Mouse (Mus musculus): ENCODE measurements around the gene Efna2. TPM values are rescaled to one million over a fixed set of nuclear protein-coding genes. Genes with fewer than 3 reads are reported as not detected.
A peak's percentile ranks its signal among the peaks of the same experiment; 100 is the strongest.

Gene Efna2
- polyA plus RNA-seq, 1 experiment from 2014 or later, result 10.5 TPM

DNA sequence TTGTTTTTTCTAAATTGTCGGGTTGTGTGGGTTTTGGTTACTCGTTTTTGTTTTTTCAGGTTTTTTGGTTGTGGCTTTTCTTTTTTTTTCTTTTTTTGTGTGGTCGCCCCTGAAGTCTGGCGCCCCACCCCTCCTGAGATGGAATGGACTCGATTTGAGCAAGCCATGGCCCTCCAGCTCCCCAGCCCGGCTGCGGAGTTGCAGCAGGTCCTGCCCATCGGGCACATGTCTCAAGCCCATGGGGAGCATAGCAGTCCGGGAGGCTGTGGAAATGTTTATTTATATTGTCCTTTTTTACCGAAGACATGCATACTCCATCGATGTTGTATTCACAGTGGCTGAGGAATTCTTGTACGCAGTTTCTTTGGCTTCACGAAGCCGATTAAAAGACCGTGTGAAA lies 8.0 kb upstream of the Efna2 start:
- peaks cover 29% of the 10 kb centered on the region for H3K36me3 ChIP-seq (ENCODE audit: insufficient read depth, low read length)
- TF ChIP-seq CTCF (IDR thresholded peaks at IDR 0.05; ENCODE audit: low read depth), result no peak
- WGBS, result 86% methylated on average over 15 of the region's 15 CpGs
- H3K4me1 ChIP-seq (replicated peaks; ENCODE audit: insufficient read depth, low read length), result peaks cover 24% of the 10 kb centered on the region
- H3K9ac ChIP-seq (ENCODE audit: low read depth, low read length), result no peak overlapping the region
- H3K27ac ChIP-seq, result no peak overlapping the region
- no peak overlapping the region for H3K4me2 ChIP-seq (ENCODE audit: low read length)
- no peak for ATAC-seq (replicated peaks; ENCODE audit: low FRiP score, low read depth)
- no peak for DNase-seq (ENCODE audit: low spot score)
- no peaks in the 10 kb centered on the region for H3K9me3 ChIP-seq (replicated peaks; ENCODE audit: low read length)
- H3K4me3 ChIP-seq (replicated peaks; ENCODE audit: low read depth, low read length), result no peak overlapping the region
- no peaks in the 10 kb centered on the region for H3K27me3 ChIP-seq (ENCODE audit: insufficient read depth, low read length)

DNA sequence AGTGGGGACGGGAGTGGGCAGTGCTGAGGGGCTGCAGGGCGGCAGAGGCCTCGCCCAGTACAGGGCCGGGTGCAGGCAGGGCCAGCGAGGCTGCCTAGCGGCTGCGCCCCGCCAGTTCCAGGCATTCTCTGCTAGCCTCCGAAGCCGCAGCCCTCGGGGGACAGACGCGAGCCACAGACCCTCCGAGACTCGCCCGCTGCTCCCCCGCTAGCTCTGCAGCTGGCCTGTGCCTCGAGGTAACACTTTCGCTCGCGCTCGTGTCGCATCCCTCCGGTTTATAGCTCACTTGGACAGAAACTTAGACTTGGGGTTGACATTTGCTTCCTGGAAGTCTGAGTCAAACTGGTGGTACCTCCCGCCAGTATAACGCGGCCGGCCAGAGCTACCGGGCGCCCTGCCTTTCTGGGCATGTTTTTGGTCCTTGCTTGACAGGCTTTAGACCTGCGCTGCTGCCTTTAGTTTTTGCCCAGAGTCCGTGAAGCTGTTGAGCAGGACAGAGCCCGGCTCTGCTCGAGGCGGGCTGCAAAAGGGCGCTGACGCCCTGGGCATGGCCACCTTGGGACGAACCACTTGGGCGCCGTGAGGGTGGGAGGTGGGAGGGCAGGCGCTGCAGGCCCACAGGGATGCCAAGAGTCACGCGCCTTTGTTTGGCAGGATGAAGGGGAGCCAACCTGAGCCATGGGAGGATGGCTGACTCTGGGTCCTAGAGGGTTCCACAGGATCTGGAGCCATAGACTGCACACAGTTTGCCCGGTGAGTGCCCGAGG lies 7.3 kb upstream of the Efna2 start:
- peaks cover 18% of the 10 kb centered on the region for H3K4me1 ChIP-seq (replicated peaks; ENCODE audit: insufficient read depth, low read length)
- no peak for TF ChIP-seq CTCF (IDR thresholded peaks at IDR 0.05; ENCODE audit: low read depth)
- H3K9me3 ChIP-seq (replicated peaks; ENCODE audit: low read length), result no peaks in the 10 kb centered on the region
- H3K4me3 ChIP-seq (replicated peaks; ENCODE audit: low read depth, low read length), result no peak overlapping the region
- H3K27ac ChIP-seq, result peak overlapping the region; percentile 87
- H3K4me2 ChIP-seq (ENCODE audit: low read length), result peak overlapping the region; percentile 73; the same call in 1 of the 2 replicates
- WGBS, result 77% methylated on average over 45 of the region's 45 CpGs
- H3K36me3 ChIP-seq (ENCODE audit: insufficient read depth, low read length), result peaks cover 29% of the 10 kb centered on the region
- no peak for DNase-seq (ENCODE audit: low spot score)
- 0 out of 2 replicates have a peak overlapping the region, but pooled peaks have one; percentile 5 for H3K9ac ChIP-seq (ENCODE audit: low read depth, low read length)
- no peaks in the 10 kb centered on the region for H3K27me3 ChIP-seq (ENCODE audit: insufficient read depth, low read length)
- ATAC-seq (replicated peaks; ENCODE audit: low FRiP score, low read depth), result no peak

DNA sequence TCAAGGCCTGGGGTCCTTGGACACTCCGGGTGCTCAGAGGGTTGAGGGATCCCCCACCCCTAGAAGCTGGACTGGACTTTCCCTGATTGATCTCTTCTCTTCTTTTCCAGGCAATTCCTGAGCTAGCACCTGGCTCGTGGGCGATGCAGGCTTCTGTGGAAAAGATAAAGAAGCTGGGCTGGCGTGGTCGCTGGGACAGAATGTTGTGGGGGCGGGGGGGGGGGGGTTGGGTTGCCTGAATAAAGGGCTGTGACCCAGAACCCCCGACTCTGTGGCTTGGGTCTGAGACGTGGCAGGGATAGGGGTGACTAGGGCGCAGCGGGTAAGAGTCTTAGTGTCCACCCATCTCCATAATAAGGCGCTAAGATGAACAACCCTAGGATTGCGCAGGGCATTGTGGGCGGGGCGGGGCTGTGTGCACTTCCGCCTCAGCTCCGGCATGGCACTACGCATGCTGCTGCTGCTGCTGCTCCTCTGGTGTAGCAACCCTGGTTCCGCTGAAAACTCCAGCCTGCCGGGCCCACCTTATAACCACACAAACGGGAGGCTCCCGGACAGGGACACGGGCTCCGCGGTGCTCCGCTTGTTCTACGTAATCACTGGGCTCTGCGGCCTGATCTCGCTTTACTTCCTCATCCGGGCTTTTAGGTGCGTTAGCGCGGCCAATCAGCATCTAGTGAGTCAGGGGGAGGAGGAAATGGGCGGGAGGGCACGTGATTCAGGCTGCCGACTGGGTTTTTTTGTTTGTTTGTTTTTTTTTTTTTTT lies 6.6 kb upstream of the Efna2 start, which contains the start of gene 1600002K03Rik:
Gene 1600002K03Rik, plus strand, starts transcription at position 418 of the 766 bp plus-strand sequence.
- no peak for TF ChIP-seq CTCF (IDR thresholded peaks at IDR 0.05; ENCODE audit: low read depth)
- peaks cover 29% of the 10 kb centered on the region for H3K36me3 ChIP-seq (ENCODE audit: insufficient read depth, low read length)
- peak within 1 kb of the TSS; percentile 46 for H3K4me3 ChIP-seq (replicated peaks; ENCODE audit: low read depth, low read length)
- H3K27me3 ChIP-seq (ENCODE audit: insufficient read depth, low read length), result no peaks in the 10 kb centered on the region
- WGBS, result 8% methylated on average over 35 of the region's 35 CpGs
- no peaks in the 10 kb centered on the region for H3K9me3 ChIP-seq (replicated peaks; ENCODE audit: low read length)
- H3K4me2 ChIP-seq (ENCODE audit: low read length), result peak within 1 kb of the TSS; percentile 73
- peak; percentile 36 for ATAC-seq (replicated peaks; ENCODE audit: low FRiP score, low read depth)
- peaks cover 16% of the 10 kb centered on the region for H3K4me1 ChIP-seq (replicated peaks; ENCODE audit: insufficient read depth, low read length)
- DNase-seq (ENCODE audit: low spot score), result peak; percentile 94
- peak within 1 kb of the TSS; percentile 57; the same call in 1 of the 2 replicates for H3K9ac ChIP-seq (ENCODE audit: low read depth, low read length)
- H3K27ac ChIP-seq, result peak within 1 kb of the TSS; percentile 87

DNA sequence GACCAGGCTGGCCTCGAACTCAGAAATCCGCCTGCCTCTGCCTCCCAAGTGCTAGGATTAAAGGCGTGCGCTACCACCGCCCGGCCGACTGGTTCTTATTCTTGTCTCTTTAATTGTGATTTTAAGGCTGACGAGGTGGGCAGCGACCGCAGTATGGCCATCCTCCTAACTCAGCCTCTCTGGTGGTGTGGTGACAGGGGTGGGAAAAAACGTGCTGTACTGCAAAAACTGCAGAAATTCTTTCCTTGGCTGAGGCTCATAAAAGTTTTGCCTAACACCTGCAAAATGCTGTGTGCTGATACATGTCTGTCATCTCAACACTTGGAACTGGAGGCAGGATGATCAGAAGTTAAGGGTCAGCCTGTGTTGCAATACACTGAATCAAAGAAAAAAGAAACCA lies 5.9 kb upstream of the Efna2 start:
- Histone ChIP-seq H3K9me3 (replicated peaks; ENCODE audit: low read length) (no peaks in the 10 kb centered on the region), H3K4me3 (replicated peaks; ENCODE audit: low read depth, low read length) (peak overlapping the region; percentile 46), H3K9ac (ENCODE audit: low read depth, low read length) (0 out of 2 replicates have a peak overlapping the region, but pooled peaks have one; percentile 57), H3K4me1 (replicated peaks; ENCODE audit: insufficient read depth, low read length) (peaks cover 16% of the 10 kb centered on the region), H3K4me2 (ENCODE audit: low read length) (peak overlapping the region; percentile 73), H3K27me3 (ENCODE audit: insufficient read depth, low read length) (no peaks in the 10 kb centered on the region), H3K27ac (peak overlapping the region; percentile 87; the same call in 1 of the 2 replicates), H3K36me3 (ENCODE audit: insufficient read depth, low read length) (peaks cover 29% of the 10 kb centered on the region)
- WGBS, result 8% methylated on average over 11 of the region's 11 CpGs
- ATAC-seq (replicated peaks; ENCODE audit: low FRiP score, low read depth), result no peak
- no peak for DNase-seq (ENCODE audit: low spot score)
- no peak for TF ChIP-seq CTCF (IDR thresholded peaks at IDR 0.05; ENCODE audit: low read depth)

DNA sequence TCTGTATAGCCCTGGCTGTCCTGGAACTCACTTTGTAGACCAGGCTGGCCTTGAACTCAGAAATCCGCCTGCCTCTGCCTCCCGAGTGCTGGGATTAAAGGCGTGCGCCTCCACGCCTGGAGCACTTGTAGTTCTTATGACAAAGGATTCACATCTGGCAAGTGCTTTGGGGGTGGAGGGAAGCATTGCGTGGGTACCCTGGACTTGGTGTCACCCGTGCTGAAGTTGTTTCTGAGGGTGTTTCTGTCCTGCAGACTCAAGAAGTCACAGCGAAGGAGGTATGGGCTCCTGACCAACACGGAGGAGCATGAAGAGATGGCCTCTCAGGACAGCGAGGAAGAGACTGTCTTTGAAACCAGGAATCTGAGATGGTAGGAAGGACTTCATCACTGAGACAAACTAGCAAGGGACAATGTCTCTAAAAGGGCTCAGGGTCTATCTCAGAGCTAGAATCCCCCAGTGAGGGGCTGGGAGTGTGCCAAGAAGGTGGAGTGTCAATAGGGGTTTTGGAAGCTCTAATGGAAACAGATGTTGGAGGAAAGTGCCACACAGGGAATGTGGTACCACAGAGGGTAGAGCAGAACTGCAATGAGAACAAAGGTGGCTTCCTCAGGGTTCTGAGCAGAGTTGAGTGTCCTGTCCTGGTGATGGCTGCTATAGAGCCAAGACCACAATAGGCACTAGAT lies 5.2 kb upstream of the Efna2 start:
- peaks cover 29% of the 10 kb centered on the region for H3K36me3 ChIP-seq (ENCODE audit: insufficient read depth, low read length)
- no peak for ATAC-seq (replicated peaks; ENCODE audit: low FRiP score, low read depth)
- H3K9me3 ChIP-seq (replicated peaks; ENCODE audit: low read length), result no peaks in the 10 kb centered on the region
- no peaks in the 10 kb centered on the region for H3K27me3 ChIP-seq (ENCODE audit: insufficient read depth, low read length)
- no peak overlapping the region for H3K27ac ChIP-seq
- no peak overlapping the region for H3K4me3 ChIP-seq (replicated peaks; ENCODE audit: low read depth, low read length)
- H3K4me2 ChIP-seq (ENCODE audit: low read length), result no peak overlapping the region
- no peak for TF ChIP-seq CTCF (IDR thresholded peaks at IDR 0.05; ENCODE audit: low read depth)
- peaks cover 9% of the 10 kb centered on the region for H3K4me1 ChIP-seq (replicated peaks; ENCODE audit: insufficient read depth, low read length)
- WGBS, result 90% methylated on average over 10 of the region's 10 CpGs
- H3K9ac ChIP-seq (ENCODE audit: low read depth, low read length), result no peak overlapping the region
- no peak for DNase-seq (ENCODE audit: low spot score)

DNA sequence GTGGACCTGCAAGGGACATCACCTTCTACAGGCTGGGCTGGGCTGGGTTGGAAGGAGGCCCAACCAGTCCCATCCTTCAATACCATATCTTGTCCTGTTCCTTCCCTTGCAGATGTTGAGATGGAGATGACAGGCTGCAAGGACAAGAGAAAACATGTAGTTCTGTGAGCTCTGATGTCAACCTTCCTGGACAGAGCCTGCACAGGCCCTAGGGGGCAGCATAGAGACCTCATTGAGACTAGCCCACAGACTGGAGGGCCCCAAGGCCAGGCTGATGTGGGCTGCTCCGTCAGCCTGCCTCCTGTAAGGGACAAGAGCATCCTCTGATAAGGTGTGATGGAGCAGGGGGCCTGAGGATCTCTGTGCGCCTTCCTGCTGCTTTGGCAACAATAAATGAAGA lies 4.6 kb upstream of the Efna2 start:
- TF ChIP-seq CTCF (IDR thresholded peaks at IDR 0.05; ENCODE audit: low read depth), result peak; percentile 62
- 66% methylated on average over 2 of the region's 2 CpGs for WGBS
- H3K9ac ChIP-seq (ENCODE audit: low read depth, low read length), result no peak overlapping the region
- H3K4me3 ChIP-seq (replicated peaks; ENCODE audit: low read depth, low read length), result no peak overlapping the region
- no peak overlapping the region for H3K4me2 ChIP-seq (ENCODE audit: low read length)
- H3K36me3 ChIP-seq (ENCODE audit: insufficient read depth, low read length), result peaks cover 24% of the 10 kb centered on the region
- H3K27ac ChIP-seq, result no peak overlapping the region
- ATAC-seq (replicated peaks; ENCODE audit: low FRiP score, low read depth) (no peak), DNase-seq (ENCODE audit: low spot score) (no peak)
- peaks cover 6% of the 10 kb centered on the region; the same call in 1 of the 2 replicates for H3K4me1 ChIP-seq (replicated peaks; ENCODE audit: insufficient read depth, low read length)
- H3K9me3 ChIP-seq (replicated peaks; ENCODE audit: low read length), result no peaks in the 10 kb centered on the region
- no peaks in the 10 kb centered on the region for H3K27me3 ChIP-seq (ENCODE audit: insufficient read depth, low read length)
